Mouse (Mus musculus) cortical plate, adult 2 months (tissue): ENCODE measurements around the gene Ptger4. TPM values are rescaled to one million over a fixed set of nuclear protein-coding genes. Genes with fewer than 3 reads are reported as not detected.
A peak's percentile ranks its signal among the peaks of the same experiment; 100 is the strongest.

ENCODE experiments used
- H3K27ac ChIP-seq: fragments of 200-500 bp; 2 replicates; pipeline ENCODE4 v1.5.1; 2012; ENCODE audit warnings: low read length, control low read depth, inconsistent platforms; ENCODE audit not compliant: insufficient read depth
- H3K4me1 ChIP-seq: fragments of 200-500 bp; 2 replicates; pipeline ENCODE4 v1.6.1; 2011; ENCODE audit warnings: low read length; ENCODE audit not compliant: control insufficient read depth, insufficient read depth
- H3K4me3 ChIP-seq: fragments of 200-500 bp; 2 replicates; pipeline ENCODE4 v1.5.1; 2011; ENCODE audit warnings: mild to moderate bottlenecking, low read length, control low read depth; ENCODE audit not compliant: insufficient read depth
- CTCF ChIP-seq: fragments of 200-500 bp; IDR thresholded peaks from 2 replicates; pipeline ENCODE4 v1.5.1; 2011; ENCODE audit warnings: mild to moderate bottlenecking, control low read depth, low read length; ENCODE audit not compliant: insufficient read depth; ENCODE audit errors: extremely low read depth
- POLR2A ChIP-seq: fragments of 200-500 bp; IDR thresholded peaks from 2 replicates; pipeline ENCODE4 v1.6.1; 2011; ENCODE audit warnings: mild to moderate bottlenecking, low read length, control low read depth; ENCODE audit not compliant: insufficient read depth; ENCODE audit errors: extremely low read depth
- polyA plus RNA-seq: library from polyadenylated mRNA; depleted of rRNA; stranded (reverse); fragments of >200 nt; gene quantifications from 2 replicates; pipeline ENCODE4 v1.2.3, GENCODE M21; 2012; rRNA removed

Gene Ptger4
- polyA plus RNA-seq, result 0.88 and 0.91 TPM in 2 replicates

- TF ChIP-seq POLR2A (no peak), CTCF (no peak)
- Histone ChIP-seq H3K27ac (no peak within 1 kb of the TSS), H3K4me1 (peaks cover 4% of the 10 kb centered on the region), H3K4me3 (peak within 1 kb of the TSS; percentile 31)
These were observed at the start of gene Ptger4 for GRCm38 (mm10) chr15:5243959-5244905. TSS of gene Ptger4 (minus strand) at chr15:5244187.

GRCm38 (mm10) chr15:5288412-5288811 lies 44.4 kb upstream of the Ptger4 start:
- no peak for TF ChIP-seq POLR2A
- no peak for TF ChIP-seq CTCF
- Histone ChIP-seq H3K27ac (no peak overlapping the region), H3K4me1 (no peaks in the 10 kb centered on the region), H3K4me3 (no peak overlapping the region)

- TF ChIP-seq CTCF (no peak), POLR2A (no peak)
- H3K4me3 ChIP-seq, result no peak overlapping the region
- no peak overlapping the region for H3K27ac ChIP-seq
- no peaks in the 10 kb centered on the region for H3K4me1 ChIP-seq
These were observed 43.1 kb upstream of the Ptger4 start for GRCm38 (mm10) chr15:5287072-5287471.

- no peak overlapping the region for H3K27ac ChIP-seq
- H3K4me3 ChIP-seq, result no peak overlapping the region
- TF ChIP-seq CTCF (no peak), POLR2A (no peak)
- H3K4me1 ChIP-seq, result no peaks in the 10 kb centered on the region
These were observed 37.3 kb upstream of the Ptger4 start for GRCm38 (mm10) chr15:5281316-5281715.

GRCm38 (mm10) chr15:5279831-5280230 lies 35.8 kb upstream of the Ptger4 start:
- Histone ChIP-seq H3K4me1 (no peaks in the 10 kb centered on the region), H3K27ac (no peak overlapping the region), H3K4me3 (no peak overlapping the region)
- TF ChIP-seq POLR2A (no peak), CTCF (no peak)

GRCm38 (mm10) chr15:5278525-5278924 lies 34.5 kb upstream of the Ptger4 start:
- no peak for TF ChIP-seq CTCF
- TF ChIP-seq POLR2A, result no peak
- Histone ChIP-seq H3K4me1 (no peaks in the 10 kb centered on the region), H3K27ac (no peak overlapping the region), H3K4me3 (no peak overlapping the region)

GRCm38 (mm10) chr15:5273981-5274380 lies 30.0 kb upstream of the Ptger4 start:
- H3K4me3 ChIP-seq, result no peak overlapping the region
- H3K4me1 ChIP-seq, result no peaks in the 10 kb centered on the region
- H3K27ac ChIP-seq, result no peak overlapping the region
- TF ChIP-seq CTCF (no peak), POLR2A (no peak)

GRCm38 (mm10) chr15:5266095-5266494 lies 22.1 kb upstream of the Ptger4 start:
- no peak overlapping the region for H3K27ac ChIP-seq
- H3K4me3 ChIP-seq, result no peak overlapping the region
- H3K4me1 ChIP-seq, result no peaks in the 10 kb centered on the region; the same call in 1 of the 2 replicates
- TF ChIP-seq CTCF, result no peak
- TF ChIP-seq POLR2A, result no peak

- H3K27ac ChIP-seq, result no peak overlapping the region
- no peaks in the 10 kb centered on the region; the same call in 1 of the 2 replicates for H3K4me1 ChIP-seq
- no peak overlapping the region for H3K4me3 ChIP-seq
- TF ChIP-seq CTCF (no peak), POLR2A (no peak)
These were observed 19.0 kb upstream of the Ptger4 start for GRCm38 (mm10) chr15:5262874-5263504.

GRCm38 (mm10) chr15:5262095-5262667 lies 18.2 kb upstream of the Ptger4 start:
- H3K4me1 ChIP-seq, result no peaks in the 10 kb centered on the region; the same call in 1 of the 2 replicates
- no peak overlapping the region for H3K4me3 ChIP-seq
- H3K27ac ChIP-seq, result no peak overlapping the region
- TF ChIP-seq CTCF (no peak), POLR2A (no peak)
